Mouse (Mus musculus) embryo, embryonic 9.5 days (tissue): ENCODE results near the gene 4930503B20Rik.

Source experiments
- DNase-seq: peaks from one replicate; pipeline ENCODE4 v3.0.0-alpha.2; 2017; ENCODE audit errors: extremely low spot score

4930503B20Rik gene

DNA sequence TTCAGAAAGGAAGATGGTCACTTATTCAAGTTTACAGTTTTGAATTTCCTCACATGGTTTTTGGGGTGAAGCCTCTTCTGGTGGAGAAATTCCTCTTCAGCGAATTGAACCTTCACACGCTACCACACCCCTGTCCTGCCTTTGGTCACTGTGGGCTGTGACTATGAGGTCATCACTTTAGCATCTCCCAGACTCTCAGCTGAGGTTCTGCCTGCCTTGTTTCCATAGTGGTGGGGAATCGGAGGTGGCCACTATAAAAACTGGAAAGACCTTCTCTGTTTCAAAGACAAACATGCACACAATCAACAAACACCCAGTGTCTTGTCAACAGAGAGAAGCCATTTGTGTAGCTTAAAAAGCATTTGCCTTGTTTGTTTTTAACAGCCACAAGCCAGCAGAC lies at the start of gene 4930503B20Rik:
TSS of gene 4930503B20Rik (minus strand) at position 101 of the 400 bp plus-strand sequence.
- DNase-seq = no peak

DNA sequence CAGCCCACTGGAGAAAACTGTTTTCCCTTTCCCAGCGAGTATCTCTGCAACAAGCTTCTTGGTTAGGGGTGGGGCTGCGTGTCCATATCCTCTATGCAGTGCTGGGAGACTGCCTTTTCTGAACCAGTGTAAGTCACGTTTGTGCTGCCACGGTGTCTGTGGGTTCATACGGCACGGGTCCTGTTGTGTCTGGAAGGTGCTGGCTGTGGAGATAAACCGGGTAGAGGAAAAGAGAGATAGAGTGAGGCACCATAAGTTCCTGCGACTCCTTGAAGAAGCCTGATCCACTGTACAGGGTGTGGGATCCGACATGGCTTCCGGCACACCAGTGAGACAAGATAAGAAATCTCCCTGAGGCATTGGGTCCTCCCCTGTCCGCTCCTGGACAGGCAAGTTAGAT lies 48.9 kb upstream of the 4930503B20Rik start:
- no peak for DNase-seq

DNA sequence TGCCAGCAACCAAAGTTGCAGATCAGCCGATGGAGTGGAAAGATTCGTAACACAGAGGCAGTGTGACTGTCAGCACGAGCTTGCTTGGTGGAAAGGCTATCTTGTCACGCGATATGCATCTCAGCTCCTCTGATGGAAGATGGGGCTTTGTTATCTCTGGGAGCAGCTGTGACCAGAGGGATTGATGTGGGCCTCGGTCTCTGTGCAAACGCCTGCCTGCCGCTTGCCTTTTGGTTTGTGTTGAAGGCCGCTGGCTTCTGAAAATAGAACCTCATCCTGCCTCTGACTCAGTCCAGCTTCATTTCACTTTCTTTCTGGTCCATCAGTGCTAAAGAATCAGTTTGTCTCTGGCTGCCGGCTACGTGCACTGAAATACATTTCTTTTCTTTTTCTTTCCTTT lies 47.9 kb upstream of the 4930503B20Rik start:
- DNase-seq = no peak

DNA sequence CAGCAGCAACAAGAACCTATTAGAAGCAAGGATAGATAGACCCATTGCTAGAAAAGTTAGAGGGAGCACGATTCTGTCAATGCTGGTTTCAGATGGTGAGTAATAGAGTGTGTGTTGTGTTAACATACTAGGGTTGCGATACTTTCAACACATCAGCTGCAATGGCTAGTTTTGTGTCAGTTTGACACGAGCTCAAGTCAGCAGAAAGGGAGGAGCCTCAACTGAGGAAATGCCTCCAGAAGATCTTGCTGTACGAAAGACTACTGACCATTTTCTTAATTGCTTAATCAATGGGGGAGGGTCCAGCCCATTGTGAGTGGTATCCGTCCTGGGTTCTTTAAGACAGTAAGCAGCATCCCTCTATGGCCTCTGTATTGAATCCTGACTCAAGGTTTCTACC lies 41.4 kb upstream of the 4930503B20Rik start:
- DNase-seq = no peak

DNA sequence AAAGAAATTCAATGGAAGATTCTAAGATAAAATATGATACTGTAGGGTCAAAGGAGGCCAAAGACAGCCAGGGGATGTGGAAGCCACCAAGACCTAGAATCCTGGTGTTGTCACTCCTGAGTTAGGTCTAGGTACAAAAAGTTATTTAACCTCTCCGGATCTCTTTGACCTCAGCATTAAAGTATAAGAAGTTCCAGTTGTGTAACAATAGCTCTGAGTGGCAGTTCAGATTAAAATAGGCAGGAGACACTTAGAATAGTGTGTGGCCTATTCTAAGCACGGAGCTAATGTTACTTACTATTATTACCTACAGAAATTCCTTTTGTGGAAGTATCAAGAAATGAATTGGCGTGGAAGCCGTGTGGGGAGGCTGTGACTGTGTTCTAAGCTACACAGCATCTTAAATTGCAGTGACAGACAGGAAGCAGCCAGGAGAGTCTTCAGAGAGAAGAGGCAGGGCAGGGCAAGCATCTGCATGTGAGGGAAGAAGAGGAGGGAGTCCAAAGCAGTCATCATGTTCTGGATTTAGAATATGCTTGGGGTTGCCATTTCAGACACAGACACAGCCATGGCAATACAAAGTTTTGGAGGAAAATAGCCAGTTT lies 36.1 kb upstream of the 4930503B20Rik start:
- DNase-seq = no peak

DNA sequence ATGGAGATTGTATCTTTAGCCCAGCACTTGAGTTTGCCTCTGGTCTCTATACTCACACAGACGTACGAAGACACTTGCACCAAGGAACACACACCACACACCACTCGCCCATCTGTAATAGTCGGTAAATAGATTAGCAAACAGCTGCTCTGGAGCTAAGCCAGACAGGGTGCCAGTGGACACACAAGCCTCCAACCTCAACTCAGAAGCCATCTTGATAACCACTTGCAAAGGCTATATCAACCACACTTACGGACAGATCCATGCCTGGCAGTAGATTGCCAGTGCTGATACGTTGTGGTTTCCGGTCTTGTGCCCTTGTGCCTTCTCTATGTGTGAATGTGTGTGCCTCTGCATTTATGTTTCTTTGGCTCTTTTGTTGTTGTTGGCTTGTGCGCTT lies 35.3 kb upstream of the 4930503B20Rik start:
- no peak for DNase-seq

DNA sequence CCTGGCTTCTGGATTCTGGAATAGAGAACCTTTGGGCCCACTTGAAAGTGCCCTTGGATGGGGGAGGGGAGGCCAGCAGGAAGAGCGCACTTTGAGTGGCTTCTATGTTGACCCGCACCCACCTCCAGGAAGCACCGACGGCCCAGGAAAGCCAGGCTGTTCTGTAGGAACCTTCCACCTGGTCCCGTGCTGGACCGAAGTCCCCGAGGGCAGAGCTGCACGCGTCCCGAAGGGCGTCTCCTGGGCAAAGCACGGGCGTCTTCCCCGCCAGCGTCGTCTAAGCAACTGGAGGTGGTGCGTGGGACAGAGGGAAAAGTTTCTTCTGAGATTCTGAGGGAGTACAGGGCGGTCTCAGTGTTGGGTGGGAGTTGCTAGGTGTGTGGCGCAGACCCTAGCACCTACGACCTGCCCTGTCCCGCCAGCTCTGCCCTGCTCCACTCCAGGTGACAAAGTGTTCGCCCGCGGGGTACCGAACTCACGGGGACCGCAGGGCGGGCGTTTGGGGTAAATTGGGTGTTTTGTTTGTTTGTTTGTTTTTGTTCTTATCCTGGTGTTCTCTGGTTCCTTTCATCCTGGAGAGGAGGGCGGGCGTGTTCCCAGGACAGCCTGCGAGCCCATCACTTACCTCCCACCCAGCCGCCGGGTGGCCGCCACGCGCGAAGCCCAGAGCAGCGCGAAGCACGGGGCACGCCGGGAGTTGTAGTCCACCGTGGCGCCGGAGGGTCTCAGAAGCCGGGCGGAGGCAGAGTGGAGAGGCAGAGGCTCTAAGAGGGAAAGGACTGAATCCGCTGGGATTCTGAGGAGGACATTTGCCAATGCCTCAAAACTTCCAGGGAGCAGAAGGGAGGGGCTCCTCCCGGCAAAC lies 33.9 kb upstream of the 4930503B20Rik start, which contains the start of gene Samd13:
TSS of gene Samd13 (minus strand) at position 782 of the 865 bp plus-strand sequence.
- DNase-seq = peak; percentile 80

DNA sequence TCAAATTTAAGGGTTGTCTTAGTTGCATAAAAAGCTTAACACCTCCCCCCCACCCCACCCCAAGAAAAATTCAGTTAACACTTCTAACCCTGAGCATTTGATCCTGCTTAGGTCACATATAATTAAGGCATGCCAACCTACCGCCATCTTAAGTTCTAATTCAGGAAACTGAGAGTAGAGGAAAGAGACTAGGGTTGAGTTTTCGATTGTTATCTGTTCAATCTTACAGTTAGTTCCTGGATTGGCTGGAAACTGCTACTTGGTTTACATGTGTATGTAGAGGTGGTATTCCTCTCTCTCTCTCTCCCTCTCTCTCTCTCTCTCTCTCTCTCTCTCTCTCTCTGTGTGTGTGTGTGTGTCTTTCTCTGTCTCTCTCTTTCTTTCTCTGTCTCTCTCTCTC lies 32.0 kb upstream of the 4930503B20Rik start:
- no peak for DNase-seq

DNA sequence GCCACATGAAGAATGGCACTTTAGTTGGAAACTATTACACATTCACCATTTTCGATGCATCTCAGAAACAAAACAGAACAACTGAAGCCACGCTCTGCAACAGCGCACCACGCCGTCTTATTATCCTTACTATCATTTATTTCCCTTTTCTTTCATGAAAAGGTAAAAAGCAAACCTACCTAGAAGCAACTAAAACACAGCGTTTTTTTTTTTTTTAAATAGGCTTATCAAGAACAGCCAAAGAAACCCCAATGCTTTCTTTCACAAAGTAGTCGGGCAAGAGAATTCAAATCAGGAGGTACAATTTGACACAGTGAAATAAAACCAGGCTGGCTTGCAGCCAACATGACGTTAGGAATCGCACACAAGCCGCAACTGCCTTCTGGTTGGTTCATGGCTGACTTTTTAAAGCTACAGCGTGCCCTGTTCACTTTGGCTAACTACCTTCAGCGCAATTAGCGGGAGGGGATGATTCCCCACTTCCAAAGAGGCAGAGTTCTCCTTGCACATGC lies 31.1 kb upstream of the 4930503B20Rik start:
- no peak for DNase-seq

DNA sequence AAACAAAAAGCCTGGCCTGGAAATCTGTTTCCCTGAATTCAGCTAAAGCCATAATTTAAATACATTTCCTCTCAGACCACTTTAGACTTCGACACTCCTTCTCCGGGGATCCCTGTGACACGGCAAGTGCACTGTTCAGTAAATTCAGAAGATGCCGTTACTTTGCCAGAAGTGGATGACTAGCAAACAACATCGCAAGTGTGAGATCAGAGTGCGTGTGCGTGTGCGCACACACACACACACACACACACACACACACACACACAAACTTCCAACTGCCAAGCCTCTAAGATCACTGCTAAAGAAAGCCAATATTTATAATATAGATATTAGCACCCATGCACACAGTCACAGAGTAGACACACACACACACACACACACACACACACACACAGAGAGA lies 30.6 kb upstream of the 4930503B20Rik start:
- no peak for DNase-seq

DNA sequence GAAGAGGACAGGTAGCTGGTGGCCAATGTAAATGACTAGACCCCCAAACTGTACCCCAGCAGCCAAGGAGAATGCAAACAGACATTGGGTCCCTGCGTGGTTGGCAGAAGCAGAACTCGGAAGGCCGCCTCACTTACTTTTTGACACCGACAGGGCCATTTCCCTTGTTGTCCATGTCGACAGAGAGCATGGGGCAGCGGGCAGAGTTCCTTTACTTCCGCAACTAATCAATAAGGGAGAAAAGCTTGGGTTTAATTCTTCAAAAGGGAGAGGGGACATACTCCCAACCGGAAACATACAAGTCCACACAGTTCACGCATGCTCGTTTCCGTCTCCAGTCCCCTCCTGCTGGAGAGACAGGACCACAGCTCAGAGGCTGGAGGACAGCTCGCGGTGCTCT lies 29.5 kb upstream of the 4930503B20Rik start:
- DNase-seq = no peak

DNA sequence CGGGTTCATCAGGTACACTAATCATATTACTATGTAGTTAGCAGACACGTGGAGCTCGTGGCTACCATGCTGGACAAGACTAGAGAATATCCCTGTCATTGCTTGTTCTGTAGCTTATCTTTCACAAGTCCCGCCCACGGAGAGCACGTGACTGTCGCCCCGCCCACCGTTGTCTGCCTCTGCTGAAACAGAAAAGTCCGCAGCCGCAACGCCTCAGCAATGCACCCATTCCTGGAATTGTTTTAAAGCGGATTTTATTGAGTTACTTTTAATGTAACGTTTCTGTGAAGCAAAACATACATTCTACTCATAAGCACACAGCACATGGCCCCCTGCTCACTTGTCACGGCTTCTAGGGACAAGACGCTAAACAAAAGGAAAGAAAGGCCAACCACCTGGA lies 28.5 kb upstream of the 4930503B20Rik start:
- DNase-seq = no peak

DNA sequence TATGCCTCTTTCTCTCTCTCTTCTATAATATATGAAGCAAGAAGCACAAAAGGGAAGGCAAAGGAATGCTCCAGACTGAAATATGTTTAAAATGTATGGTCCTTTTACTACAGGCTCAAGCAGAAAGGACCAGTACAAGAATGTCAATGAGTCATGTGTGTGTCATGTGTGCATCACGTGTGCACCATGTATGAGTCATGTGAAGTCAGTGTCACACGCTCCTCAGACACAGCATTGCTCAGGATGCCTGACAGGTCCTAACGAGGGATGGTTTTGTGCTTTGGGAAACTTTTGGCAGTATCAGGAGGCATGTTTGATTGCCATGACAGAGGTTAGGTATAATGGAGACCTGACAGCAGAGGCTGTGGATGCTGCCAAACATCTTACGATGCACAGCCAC lies 25.1 kb upstream of the 4930503B20Rik start:
- DNase-seq = no peak

DNA sequence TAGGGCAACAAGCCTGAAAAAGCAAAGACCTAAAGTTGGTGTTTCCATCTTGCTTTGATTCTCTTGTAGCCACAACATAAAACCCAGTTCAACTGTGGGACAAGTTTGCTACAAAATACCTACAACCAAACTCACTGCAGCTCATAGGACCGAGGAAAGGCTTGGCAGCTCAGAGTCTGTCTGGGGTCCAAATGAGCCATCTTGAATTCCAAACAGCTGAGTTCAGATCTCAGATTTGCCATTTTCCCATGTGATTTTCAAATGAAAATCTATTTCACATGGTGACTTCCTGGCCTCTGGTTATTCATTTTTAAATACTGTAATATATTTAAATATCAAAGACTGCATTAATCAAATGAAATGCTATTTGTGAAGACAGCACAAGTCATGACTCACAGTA lies 24.0 kb upstream of the 4930503B20Rik start:
- DNase-seq = no peak

DNA sequence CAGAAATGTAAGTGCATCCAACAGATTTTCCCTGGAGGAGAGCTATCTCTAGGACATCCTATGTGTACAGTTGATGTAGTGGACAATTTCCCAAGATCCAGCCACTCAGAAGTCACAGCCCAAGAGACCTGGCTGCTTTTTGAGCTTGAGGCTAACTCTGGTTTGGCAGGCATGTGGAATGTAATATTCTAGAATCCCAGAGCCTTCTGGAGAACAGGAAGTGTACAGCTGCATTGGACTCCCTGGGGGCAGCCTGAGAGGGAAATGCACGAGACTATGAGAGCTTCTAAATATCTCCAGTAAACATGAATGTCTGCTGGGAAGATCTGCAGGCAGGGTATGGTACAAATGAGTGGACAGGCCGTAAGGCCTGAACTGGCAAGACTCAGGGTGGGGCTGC lies 20.0 kb upstream of the 4930503B20Rik start:
- no peak for DNase-seq

DNA sequence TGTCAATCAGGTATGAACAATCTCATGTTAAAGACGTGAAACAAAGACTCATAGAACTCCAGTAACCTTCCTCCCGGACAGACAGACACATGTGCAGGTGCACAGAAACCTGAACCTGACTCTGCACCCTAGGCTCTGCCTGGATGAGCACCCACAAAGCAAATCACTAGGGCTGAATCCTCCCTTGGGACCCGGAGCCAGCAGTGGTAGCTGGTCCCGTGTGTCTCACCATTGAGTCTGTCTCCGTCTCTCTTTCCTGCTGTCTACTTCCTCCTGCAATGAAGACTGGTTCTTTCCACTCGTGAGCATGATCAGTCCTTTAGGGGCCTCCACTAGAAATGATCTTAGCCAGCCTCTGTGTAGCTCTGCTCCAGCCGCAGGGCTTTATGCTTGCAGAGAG lies 10.8 kb upstream of the 4930503B20Rik start:
- no peak for DNase-seq

DNA sequence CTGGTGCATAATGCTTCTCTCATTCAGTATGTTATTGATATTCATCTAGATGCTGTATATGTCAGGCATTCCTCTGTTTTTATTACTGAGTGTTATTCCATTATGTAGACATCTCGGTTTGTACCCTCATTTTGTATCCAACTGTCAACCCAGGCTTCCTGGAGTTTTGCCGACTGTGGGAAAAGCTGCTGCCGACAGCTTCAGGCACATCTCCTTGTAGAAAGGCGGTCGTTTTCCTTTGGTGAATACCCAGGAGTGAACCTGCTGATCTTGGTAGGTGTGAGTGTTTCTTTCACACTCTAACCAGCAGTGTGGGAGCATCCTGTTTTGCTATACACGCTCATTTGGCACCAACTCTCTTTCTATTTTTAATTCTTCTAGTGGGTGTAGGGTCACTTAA lies 9.9 kb upstream of the 4930503B20Rik start:
- no peak for DNase-seq

DNA sequence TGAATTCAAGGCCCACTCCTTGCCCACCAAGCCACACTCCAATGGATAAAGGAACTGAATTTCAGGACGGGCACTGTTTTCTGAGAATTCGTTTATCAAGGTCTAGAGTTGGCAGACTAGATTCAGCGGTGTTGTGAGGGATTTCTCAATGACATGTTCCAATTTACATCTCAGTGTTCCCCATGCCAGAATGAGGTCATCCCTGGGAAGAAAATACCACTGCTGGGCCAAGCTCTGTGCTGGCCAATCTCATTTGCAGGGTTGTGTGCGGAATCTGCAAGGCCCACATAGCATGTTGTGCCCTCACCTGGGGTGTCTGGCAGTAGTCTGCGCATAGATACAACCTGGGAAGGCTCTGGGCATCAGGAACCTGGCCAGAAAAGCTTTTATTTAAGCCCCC lies 8.2 kb upstream of the 4930503B20Rik start:
- DNase-seq = no peak

DNA sequence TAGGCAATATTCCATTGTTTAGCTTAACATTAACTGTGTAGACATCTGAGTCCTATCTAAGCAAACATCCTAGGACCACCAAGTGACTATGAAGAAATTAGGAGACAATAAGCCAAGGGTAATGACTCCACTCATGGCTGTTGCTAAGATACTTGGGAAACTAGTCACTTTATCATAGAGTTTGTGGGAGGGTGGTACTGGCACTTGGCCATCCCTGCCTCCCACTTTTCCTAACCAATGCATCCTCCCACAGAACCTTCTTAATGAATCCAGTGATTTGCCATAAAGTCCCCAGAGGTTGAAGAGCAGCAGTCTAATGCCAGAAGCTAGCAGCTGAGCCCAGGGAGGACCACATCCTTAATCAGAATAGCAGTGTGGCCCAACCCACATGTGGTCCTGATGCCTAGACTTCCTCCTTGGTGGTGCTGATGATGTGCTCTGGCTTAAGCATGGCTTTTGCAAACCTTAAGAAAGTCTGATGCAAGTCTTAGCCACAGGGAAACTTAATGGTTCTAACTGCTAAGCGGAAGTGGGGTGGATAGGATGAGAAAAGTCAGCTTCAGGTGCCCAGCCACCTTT lies 7.0 kb upstream of the 4930503B20Rik start:
- no peak for DNase-seq

DNA sequence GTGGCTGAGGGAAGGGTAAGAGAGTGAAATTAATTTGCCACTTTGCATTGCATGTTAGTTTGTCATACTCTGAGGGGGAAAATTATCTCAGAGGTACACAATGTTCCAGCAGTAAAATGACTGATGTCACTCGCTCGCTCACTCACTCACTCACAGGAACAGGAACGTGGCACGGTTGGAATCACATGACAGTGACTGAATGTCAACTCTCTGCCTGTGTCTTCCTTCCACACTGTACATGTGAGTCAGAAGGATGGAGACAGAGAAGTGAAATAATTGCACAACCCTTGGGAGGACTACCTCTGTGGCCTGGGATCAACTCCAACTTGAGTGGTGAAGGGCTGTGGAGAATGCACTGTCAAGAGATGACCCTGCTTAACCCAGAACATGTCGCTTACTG lies 6.3 kb upstream of the 4930503B20Rik start:
- DNase-seq = no peak

DNA sequence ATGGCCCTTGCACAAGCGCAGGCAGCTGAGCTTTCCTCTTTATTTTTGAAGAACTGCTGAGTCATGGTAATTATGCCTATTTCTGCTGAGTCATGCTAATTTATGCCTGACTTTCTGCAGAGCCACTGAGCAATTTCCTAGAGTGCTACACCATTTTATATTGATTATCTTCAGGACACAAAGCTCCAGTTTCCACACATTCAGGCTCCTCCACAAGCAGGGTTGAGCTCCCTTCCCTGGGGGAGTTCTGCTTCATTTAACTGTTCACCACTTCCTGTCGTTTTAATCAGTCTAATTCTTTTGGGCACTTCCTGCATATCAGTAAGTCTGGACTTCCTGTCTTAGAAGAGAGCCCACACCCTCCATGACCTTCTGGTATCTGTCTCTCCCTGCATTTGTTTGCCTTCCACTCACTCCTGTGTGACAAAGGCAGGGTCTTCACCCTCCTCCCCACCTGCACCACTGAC lies 4.0 kb upstream of the 4930503B20Rik start:
- no peak for DNase-seq

DNA sequence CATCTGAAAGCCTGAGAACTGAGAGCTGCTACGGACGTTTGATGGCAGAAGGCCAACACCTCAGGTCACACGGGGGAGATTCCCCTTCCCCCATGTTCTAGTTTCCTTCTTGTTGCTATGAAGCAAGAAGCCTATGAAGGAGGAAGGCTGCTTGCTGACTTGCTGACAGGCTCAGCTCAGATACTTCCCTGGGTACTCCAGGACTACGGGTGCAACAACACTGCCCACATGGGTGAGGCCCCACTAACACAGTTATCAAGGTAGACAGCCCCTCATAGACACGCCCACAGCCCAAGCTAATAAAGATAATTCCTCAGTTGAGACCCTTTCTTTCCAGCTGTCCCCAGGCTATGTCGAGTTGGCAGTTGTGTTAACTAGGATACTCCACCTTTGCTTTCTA lies 2.6 kb upstream of the 4930503B20Rik start:
- no peak for DNase-seq

DNA sequence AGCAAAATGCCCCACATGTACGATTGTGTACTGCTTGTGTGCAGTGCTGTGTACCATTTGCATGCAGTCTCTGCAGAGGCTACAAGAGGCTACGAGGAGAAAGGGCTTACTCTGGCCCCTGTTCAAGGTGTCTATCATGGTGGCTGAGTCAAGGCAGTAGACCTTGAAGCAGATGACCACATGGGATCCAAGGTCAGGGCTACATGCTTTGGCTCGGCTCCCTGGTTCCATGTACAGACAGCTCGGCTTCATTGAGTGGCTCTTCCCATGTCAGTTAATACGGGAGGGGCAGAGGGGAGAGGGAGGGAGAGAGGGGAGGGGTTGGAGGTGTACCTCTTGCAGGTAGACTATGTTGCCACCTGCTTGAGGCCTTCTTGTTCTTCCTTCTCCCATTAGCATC lies 1.3 kb upstream of the 4930503B20Rik start:
- no peak for DNase-seq
